Mouse (Mus musculus): Measurements from ENCODE around the gene Nmnat2.

The Nmnat2 gene

GRCm38 (mm10) chr1:152983416-152983815, 28.6 kb downstream of the Nmnat2 start:
- DNase-seq (ENCODE audit: low spot score in 2 of 2) = no peak

- no peak for DNase-seq (ENCODE audit: low spot score in 2 of 2)
These were observed 32.2 kb downstream of the Nmnat2 start for GRCm38 (mm10) chr1:152986981-152987380.

- DNase-seq (ENCODE audit: low spot score in 2 of 2) = no peak
These were observed 35.3 kb downstream of the Nmnat2 start for GRCm38 (mm10) chr1:152990067-152990466.

GRCm38 (mm10) chr1:152992271-152993134, 37.7 kb downstream of the Nmnat2 start:
- no peak for DNase-seq (ENCODE audit: low spot score in 2 of 2)

- no peak for DNase-seq (ENCODE audit: low spot score in 2 of 2)
These were observed 39.0 kb downstream of the Nmnat2 start for GRCm38 (mm10) chr1:152993803-152994202.

- no peak for DNase-seq (ENCODE audit: low spot score in 2 of 2)
These were observed 45.2 kb downstream of the Nmnat2 start for GRCm38 (mm10) chr1:152999983-153000382.

- no peak for DNase-seq (ENCODE audit: low spot score in 2 of 2)
These were observed 45.9 kb downstream of the Nmnat2 start for GRCm38 (mm10) chr1:153000486-153001228.

GRCm38 (mm10) chr1:153002295-153003050, 47.7 kb downstream of the Nmnat2 start:
- DNase-seq (ENCODE audit: low spot score in 2 of 2) = peak in 1 of 2 experiments; percentile 9

GRCm38 (mm10) chr1:153004472-153004871, 49.7 kb downstream of the Nmnat2 start:
- no peak for DNase-seq (ENCODE audit: low spot score in 2 of 2)

- no peak for DNase-seq (ENCODE audit: low spot score in 2 of 2)
These were observed 51.3 kb downstream of the Nmnat2 start for GRCm38 (mm10) chr1:153006054-153006453.

- DNase-seq (ENCODE audit: low spot score in 2 of 2) = no peak
These were observed 52.0 kb downstream of the Nmnat2 start for GRCm38 (mm10) chr1:153006761-153007160.

- DNase-seq (ENCODE audit: low spot score in 2 of 2) = no peak
These were observed 52.5 kb downstream of the Nmnat2 start for GRCm38 (mm10) chr1:153007292-153007691.

- DNase-seq (ENCODE audit: low spot score in 2 of 2) = no peak
These were observed 53.0 kb downstream of the Nmnat2 start for GRCm38 (mm10) chr1:153007824-153008223.

- DNase-seq (ENCODE audit: low spot score in 2 of 2) = no peak
These were observed 54.5 kb downstream of the Nmnat2 start for GRCm38 (mm10) chr1:153009338-153009737.

GRCm38 (mm10) chr1:153010353-153011351, 55.9 kb downstream of the Nmnat2 start:
- no peak for DNase-seq (ENCODE audit: low spot score in 2 of 2)

GRCm38 (mm10) chr1:153011544-153011943, 56.8 kb downstream of the Nmnat2 start:
- DNase-seq (ENCODE audit: low spot score in 2 of 2) = no peak

GRCm38 (mm10) chr1:153013541-153014288, 58.9 kb downstream of the Nmnat2 start:
- no peak for DNase-seq (ENCODE audit: low spot score in 2 of 2)

GRCm38 (mm10) chr1:153014431-153015186, 59.8 kb downstream of the Nmnat2 start:
- peak in 1 of 2 experiments; percentile 57 for DNase-seq (ENCODE audit: low spot score in 2 of 2)

- peak in 1 of 2 experiments; percentile 25 for DNase-seq (ENCODE audit: low spot score in 2 of 2)
These were observed 61.8 kb downstream of the Nmnat2 start for GRCm38 (mm10) chr1:153016465-153017163.
